Mouse (Mus musculus) midbrain, embryonic 11.5 days (tissue): ENCODE data around the gene Pla2g1b. TPM values are rescaled to one million over a fixed set of nuclear protein-coding genes. Genes with fewer than 3 reads are reported as not detected.
"Not testable (repeated sequence)": the region's sequence is repeated elsewhere in the genome, so short reads cannot be mapped to it uniquely, and the experiment has no call there.

Source experiments
- ATAC-seq: fragments of 200-750 bp; cut with Nextera tagmentation; 2 replicates; pipeline ENCODE4 v1.8.0; 2017; ENCODE audit warnings: moderate TSS enrichment, moderate library complexity; ENCODE audit not compliant: low FRiP score
- DNase-seq: peaks from one replicate; pipeline ENCODE4 v3.0.0; 2015; ENCODE audit warnings: low spot score; ENCODE audit errors: missing footprints
- H3K27ac ChIP-seq: fragments of 300-500 bp; sonication (generic); 2 replicates; pipeline ENCODE4 v1.5.1; 2014; ENCODE audit warnings: low read depth, low read length
- H3K27me3 ChIP-seq: fragments of 300-500 bp; sonication (generic); 2 replicates; pipeline ENCODE4 v1.6.1; 2014; ENCODE audit warnings: mild to moderate bottlenecking, low read length, moderate library complexity, mixed read lengths; ENCODE audit not compliant: control insufficient read depth, insufficient read depth
- H3K36me3 ChIP-seq: fragments of 300-500 bp; sonication (generic); 2 replicates; pipeline ENCODE4 v1.6.1; 2014; ENCODE audit warnings: mild to moderate bottlenecking, low read length, moderate library complexity, mixed read lengths; ENCODE audit not compliant: control insufficient read depth, insufficient read depth
- H3K4me1 ChIP-seq: fragments of 300-500 bp; sonication (generic); 2 replicates; pipeline ENCODE4 v1.6.1; 2014; ENCODE audit warnings: low read length; ENCODE audit not compliant: control insufficient read depth, insufficient read depth
- H3K4me2 ChIP-seq: fragments of 300-500 bp; sonication (generic); 2 replicates; pipeline ENCODE4 v1.6.1; 2014; ENCODE audit warnings: mild to moderate bottlenecking, moderate library complexity
- H3K4me3 ChIP-seq: fragments of 300-500 bp; sonication (generic); 2 replicates; pipeline ENCODE4 v1.5.1; 2014; ENCODE audit warnings: low read depth, low read length
- H3K9ac ChIP-seq: fragments of 300-500 bp; sonication (generic); 2 replicates; pipeline ENCODE4 v1.6.1; 2014; ENCODE audit warnings: low read length
- H3K9me3 ChIP-seq: fragments of 300-500 bp; sonication (generic); 2 replicates; pipeline ENCODE4 v1.6.1; 2016; ENCODE audit warnings: low read length; ENCODE audit not compliant: control insufficient read depth
- WGBS: fragments of 180-500 bp; shearing (Covaris S2); extraction: QIAGEN DNeasy Blood & Tissue Kit; methylation state at CpG from one replicate; pipeline ENCODE4 v1.1.7; 2014; 5-methylcytosine and 5-hydroxymethylcytosine counted together
- polyA plus RNA-seq: library from polyadenylated mRNA; unstranded; fragments of >200 nt; fragmentation: Nextera tagmentation; extraction: Ambion mirVana; gene quantifications from 2 replicates; pipeline ENCODE4 v1.2.1, GENCODE M21; 2014

Pla2g1b gene
- polyA plus RNA-seq, 1 experiment from 2014 or later = not detected

GRCm38 (mm10) chr5:115495618-115496017 lies 29.6 kb downstream of the Pla2g1b start:
- H3K9ac ChIP-seq, H3K27ac ChIP-seq, H3K4me1 ChIP-seq, H3K4me3 ChIP-seq, H3K27me3 ChIP-seq, ATAC-seq, H3K4me2 ChIP-seq, H3K36me3 ChIP-seq, H3K9me3 ChIP-seq: not testable (repeated sequence)
- 79% methylated on average over 3 of the region's 3 CpGs for WGBS
- DNase-seq = peak; percentile 21

- Histone ChIP-seq H3K27ac (no peak overlapping the region), H3K4me1 (peaks cover 2% of the 10 kb centered on the region), H3K36me3 (no peaks in the 10 kb centered on the region), H3K4me3 (no peak overlapping the region), H3K4me2 (no peak overlapping the region), H3K27me3 (no peaks in the 10 kb centered on the region), H3K9ac (no peak overlapping the region), H3K9me3 (no peaks in the 10 kb centered on the region)
- 70% methylated on average over 7 of the region's 7 CpGs for WGBS
- peak; percentile 53 for DNase-seq
- ATAC-seq = no peak
Measured at GRCm38 (mm10) chr5:115497033-115497432, 31.0 kb downstream of the Pla2g1b start.

GRCm38 (mm10) chr5:115498307-115499240 lies 32.5 kb downstream of the Pla2g1b start:
- WGBS = 67% methylated on average over 9 of the region's 9 CpGs
- Histone ChIP-seq H3K36me3 (no peaks in the 10 kb centered on the region), H3K4me1 (no peaks in the 10 kb centered on the region)

GRCm38 (mm10) chr5:115500383-115500935 lies 34.4 kb downstream of the Pla2g1b start:
- no peak overlapping the region for H3K27ac ChIP-seq
- H3K4me3 ChIP-seq = no peak overlapping the region
- no peak overlapping the region for H3K4me2 ChIP-seq
- 85% methylated on average over 12 of the region's 12 CpGs for WGBS
- H3K4me1 ChIP-seq = no peaks in the 10 kb centered on the region
- peak; percentile 62 for DNase-seq
- no peaks in the 10 kb centered on the region for H3K9me3 ChIP-seq
- H3K27me3 ChIP-seq = no peaks in the 10 kb centered on the region
- ATAC-seq = no peak
- no peaks in the 10 kb centered on the region for H3K36me3 ChIP-seq
- H3K9ac ChIP-seq = no peak overlapping the region

More at GRCm38 (mm10) chr5:115498307-115499240, 32.5 kb downstream of the Pla2g1b start:
- DNase-seq = peak; percentile 51
- Histone ChIP-seq H3K4me2 (no peak overlapping the region), H3K9ac (no peak overlapping the region), H3K27ac (no peak overlapping the region), H3K9me3 (no peaks in the 10 kb centered on the region), H3K4me3 (no peak overlapping the region), H3K27me3 (no peaks in the 10 kb centered on the region)
- ATAC-seq = no peak

GRCm38 (mm10) chr5:115503035-115503434 lies 37.0 kb downstream of the Pla2g1b start:
- WGBS = 74% methylated on average over 12 of the region's 12 CpGs
- H3K27ac ChIP-seq = no peak overlapping the region

GRCm38 (mm10) chr5:115505617-115506016 lies 39.6 kb downstream of the Pla2g1b start:
- H3K27ac ChIP-seq, H3K9ac ChIP-seq, H3K4me3 ChIP-seq, H3K4me2 ChIP-seq, ATAC-seq, H3K27me3 ChIP-seq, H3K9me3 ChIP-seq, H3K36me3 ChIP-seq: not testable (repeated sequence)
- H3K4me1 ChIP-seq = peaks cover 26% of the 10 kb centered on the region
- DNase-seq = peak; percentile 31
- WGBS = 75% methylated on average over 4 of the region's 4 CpGs

More at GRCm38 (mm10) chr5:115503035-115503434, 37.0 kb downstream of the Pla2g1b start:
- Histone ChIP-seq H3K4me2 (no peak overlapping the region), H3K27me3 (no peaks in the 10 kb centered on the region), H3K4me3 (no peak overlapping the region), H3K4me1 (peaks cover 10% of the 10 kb centered on the region), H3K36me3 (no peaks in the 10 kb centered on the region), H3K9ac (no peak overlapping the region), H3K9me3 (no peaks in the 10 kb centered on the region)
- DNase-seq (no peak), ATAC-seq (no peak)

GRCm38 (mm10) chr5:115506454-115507201 lies 40.6 kb downstream of the Pla2g1b start, which contains the start of gene Pxn:
Gene Pxn, plus strand, starts transcription at chr5:115506676.
- peak within 1 kb of the TSS; percentile 82 for H3K4me3 ChIP-seq
- no peaks in the 10 kb centered on the region for H3K9me3 ChIP-seq
- H3K4me2 ChIP-seq = peak within 1 kb of the TSS; percentile 87
- under 1% methylated on average over 57 of the region's 74 CpGs for WGBS
- H3K4me1 ChIP-seq = peaks cover 26% of the 10 kb centered on the region
- H3K36me3 ChIP-seq = no peaks in the 10 kb centered on the region
- H3K9ac ChIP-seq = peak within 1 kb of the TSS; percentile 91
- peak within 1 kb of the TSS; percentile 9; the same call in 1 of the 2 replicates for H3K27ac ChIP-seq
- peak; percentile 100 for DNase-seq
- H3K27me3 ChIP-seq = no peaks in the 10 kb centered on the region
- ATAC-seq = peak; percentile 89

- no peak overlapping the region; the same call in 1 of the 2 replicates for H3K27ac ChIP-seq
- peaks cover 26% of the 10 kb centered on the region for H3K4me1 ChIP-seq
- DNase-seq = peak; percentile 86
- H3K4me2 ChIP-seq = peak overlapping the region; percentile 87
- no peaks in the 10 kb centered on the region for H3K9me3 ChIP-seq
- no peaks in the 10 kb centered on the region for H3K36me3 ChIP-seq
- 27% methylated on average over 12 of the region's 12 CpGs for WGBS
- no peaks in the 10 kb centered on the region for H3K27me3 ChIP-seq
- H3K4me3 ChIP-seq = peak overlapping the region; percentile 82
- ATAC-seq = peak; percentile 12
- H3K9ac ChIP-seq = peak overlapping the region; percentile 91
Measured at GRCm38 (mm10) chr5:115507267-115507980, 41.4 kb downstream of the Pla2g1b start.
